21 mouse cellular contexts compared by ENCODE assay signal in genomic region chr3:41171772-41172171, GRCm38 (mm10).
DNase-seq lines count a peak whose midpoint lies in the region; ATAC-seq and TF ChIP-seq lines count a peak whose summit lies in the region.
"Had no signal": no experiment of that assay in that cellular context is flagged by ENCODE, and none has a peak within 500 bp of the region (broad histone marks: within the 10 kb centered on the region; RNA-seq: fewer than 3 reads in every experiment).

No protein-coding gene starts in this region.

- H3K4me3 ChIP-seq in intestine, embryonic 14.5 days (ENCODE audit: low read depth, low read length), result no peak overlapping the region
- no peak overlapping the region for H3K4me3 ChIP-seq in intestine, postnatal 0 days (ENCODE audit: low read depth, low read length)
- no peak overlapping the region for H3K4me3 ChIP-seq in limb, embryonic 11.5 days (ENCODE audit: low read depth, low read length)
- H3K4me3 ChIP-seq: embryonic facial prominence, embryonic 13.5 days; forebrain, embryonic 10.5 days; gastrocnemius, adult 2 months; left cerebral cortex, adult 2 months; limb, embryonic 13.5 days; midbrain, embryonic 15.5 days; stomach, embryonic 15.5 days had no signal

- DNase-seq in heart, adult 11 months, result peak; percentile 39
- DNase-seq in heart, adult 18-20 months, result no peak
- peak; percentile 43 for DNase-seq in intestine, embryonic 14.5 days (ENCODE audit: low spot score)
- DNase-seq in limb, embryonic 11.5 days (ENCODE audit: low spot score), result peak; percentile 5
- no peak for DNase-seq in urinary bladder, postnatal 4 days (ENCODE audit: low spot score in 2 of 2)
- no peak for DNase-seq in lung, postnatal 10 days
- no peak for DNase-seq in lung, postnatal 36 days
- DNase-seq: adrenal gland, postnatal 10 days; cerebellum, adult 2 months; gastrocnemius, adult 2 months; kidney, adult 18-20 months; kidney, postnatal 14 days; spleen, adult 18-20 months had no signal

- no peak for TF ChIP-seq CTCF in intestine, postnatal 0 days (IDR thresholded peaks at IDR 0.05; ENCODE audit: low read depth)

- no peaks in the 10 kb centered on the region for H3K36me3 ChIP-seq in intestine, embryonic 14.5 days (ENCODE audit: control insufficient read depth, insufficient read depth, low read length)
- H3K36me3 ChIP-seq in intestine, postnatal 0 days (ENCODE audit: control insufficient read depth, insufficient read depth), result no peaks in the 10 kb centered on the region
- no peaks in the 10 kb centered on the region for H3K36me3 ChIP-seq in limb, embryonic 11.5 days (ENCODE audit: control insufficient read depth, insufficient read depth, low read length)
- H3K36me3 ChIP-seq: embryonic facial prominence, embryonic 13.5 days; forebrain, embryonic 10.5 days; limb, embryonic 13.5 days; midbrain, embryonic 15.5 days; stomach, embryonic 15.5 days had no signal

- no peak overlapping the region for H3K27ac ChIP-seq in intestine, embryonic 14.5 days (ENCODE audit: low read depth)
- H3K27ac ChIP-seq in intestine, postnatal 0 days (ENCODE audit: low read depth, low read length), result no peak overlapping the region
- no peak overlapping the region for H3K27ac ChIP-seq in limb, embryonic 11.5 days (replicated peaks; ENCODE audit: low read depth, low read length)
- H3K27ac ChIP-seq: embryonic facial prominence, embryonic 13.5 days; forebrain, embryonic 10.5 days; gastrocnemius, adult 2 months; left cerebral cortex, adult 2 months; limb, embryonic 13.5 days; midbrain, embryonic 15.5 days; stomach, embryonic 15.5 days had no signal

- no peak overlapping the region for H3K4me2 ChIP-seq in intestine, embryonic 14.5 days (ENCODE audit: low read length)
- H3K4me2 ChIP-seq in intestine, postnatal 0 days (replicated peaks; ENCODE audit: low read depth), result no peak overlapping the region
- no peak overlapping the region for H3K4me2 ChIP-seq in limb, embryonic 11.5 days (ENCODE audit: low read depth, severe bottlenecking)
- H3K4me2 ChIP-seq: embryonic facial prominence, embryonic 13.5 days; limb, embryonic 13.5 days; midbrain, embryonic 15.5 days; stomach, embryonic 15.5 days had no signal

- WGBS in intestine, embryonic 14.5 days, result 87% methylated on average over 4 of the region's 4 CpGs
- 91% methylated on average over 4 of the region's 4 CpGs for WGBS in intestine, postnatal 0 days
- 91% methylated on average over 4 of the region's 4 CpGs for WGBS in limb, embryonic 11.5 days

- H3K4me1 ChIP-seq in intestine, embryonic 14.5 days (replicated peaks; ENCODE audit: control insufficient read depth, insufficient read depth, low read length), result no peaks in the 10 kb centered on the region
- H3K4me1 ChIP-seq in intestine, postnatal 0 days (replicated peaks; ENCODE audit: control insufficient read depth, insufficient read depth, low read length), result no peaks in the 10 kb centered on the region; the same call in 1 of the 2 replicates
- no peaks in the 10 kb centered on the region for H3K4me1 ChIP-seq in limb, embryonic 11.5 days (ENCODE audit: control insufficient read depth, insufficient read depth, low read length)
- H3K4me1 ChIP-seq: midbrain, embryonic 15.5 days; stomach, embryonic 15.5 days had no signal

- no peaks in the 10 kb centered on the region for H3K27me3 ChIP-seq in intestine, embryonic 14.5 days (replicated peaks; ENCODE audit: control insufficient read depth, insufficient read depth, low read length)
- H3K27me3 ChIP-seq in intestine, postnatal 0 days (replicated peaks; ENCODE audit: control insufficient read depth, insufficient read depth, low read length), result no peaks in the 10 kb centered on the region
- no peaks in the 10 kb centered on the region for H3K27me3 ChIP-seq in limb, embryonic 11.5 days (ENCODE audit: control insufficient read depth, insufficient read depth, low read length)
- H3K27me3 ChIP-seq: embryonic facial prominence, embryonic 13.5 days; limb, embryonic 13.5 days; midbrain, embryonic 15.5 days; stomach, embryonic 15.5 days had no signal

- no peak overlapping the region for H3K9ac ChIP-seq in intestine, embryonic 14.5 days (ENCODE audit: low read length)
- no peak overlapping the region for H3K9ac ChIP-seq in intestine, postnatal 0 days (ENCODE audit: low read depth, low read length)
- H3K9ac ChIP-seq in limb, embryonic 11.5 days (ENCODE audit: low read length), result no peak overlapping the region
- H3K9ac ChIP-seq: embryonic facial prominence, embryonic 13.5 days; limb, embryonic 13.5 days; midbrain, embryonic 15.5 days; stomach, embryonic 15.5 days had no signal

- H3K9me3 ChIP-seq in intestine, embryonic 14.5 days (ENCODE audit: control insufficient read depth, low read length), result no peaks in the 10 kb centered on the region
- H3K9me3 ChIP-seq in intestine, postnatal 0 days (ENCODE audit: control insufficient read depth), result no peaks in the 10 kb centered on the region
- H3K9me3 ChIP-seq in limb, embryonic 11.5 days (ENCODE audit: control insufficient read depth, low read length), result no peaks in the 10 kb centered on the region
- H3K9me3 ChIP-seq: embryonic facial prominence, embryonic 13.5 days; forebrain, embryonic 10.5 days; midbrain, embryonic 15.5 days; stomach, embryonic 15.5 days had no signal

- no peak for ATAC-seq in intestine, embryonic 14.5 days (replicated peaks; ENCODE audit: low FRiP score, low TSS enrichment, low read depth)
- no peak for ATAC-seq in intestine, postnatal 0 days
- no peak for ATAC-seq in limb, embryonic 11.5 days (ENCODE audit: insufficient number of reproducible peaks, low FRiP score, low TSS enrichment, low read depth)
- ATAC-seq: hindbrain, embryonic 16.5 days; midbrain, embryonic 15.5 days had no signal

Comparison
In these comparisons a context has a peak if more than half of its experiments do, and no peak if none do; other contexts are left out.
1. DNase-seq: peak in heart, adult 11 months (single experiment), intestine, embryonic 14.5 days (single experiment) and limb, embryonic 11.5 days (single experiment); none in heart, adult 18-20 months (0 of 2), urinary bladder, postnatal 4 days (0 of 2), lung, postnatal 10 days (single experiment) and lung, postnatal 36 days (single experiment).